Mouse (Mus musculus): ENCODE data around the gene Pcdh8.

The Pcdh8 gene

GRCm38 (mm10) chr14:79753733-79754132 is 17.4 kb downstream of the Pcdh8 start:
- DNase-seq = no peak

- DNase-seq = no peak
Measured at GRCm38 (mm10) chr14:79740515-79740914, 30.6 kb downstream of the Pcdh8 start.

- no peak for DNase-seq
Measured at GRCm38 (mm10) chr14:79738441-79738840, 32.7 kb downstream of the Pcdh8 start.

GRCm38 (mm10) chr14:79737642-79738379 is 33.3 kb downstream of the Pcdh8 start:
- no peak for DNase-seq

GRCm38 (mm10) chr14:79736781-79737180 is 34.3 kb downstream of the Pcdh8 start:
- no peak for DNase-seq

- DNase-seq = no peak
Measured at GRCm38 (mm10) chr14:79733501-79733900, 37.6 kb downstream of the Pcdh8 start.

- DNase-seq = no peak
Measured at GRCm38 (mm10) chr14:79728811-79729210, 42.3 kb downstream of the Pcdh8 start.

GRCm38 (mm10) chr14:79724002-79724681 is 47.0 kb downstream of the Pcdh8 start:
- DNase-seq = no peak

GRCm38 (mm10) chr14:79722228-79722627 is 48.9 kb downstream of the Pcdh8 start:
- no peak for DNase-seq
